Mouse (Mus musculus) lung, postnatal 25 days (tissue): Measurements from ENCODE around the gene Svip.
A peak's percentile ranks its signal among the peaks of the same experiment; 100 is the strongest.

Experiments
- DNase-seq: peaks from one replicate; pipeline ENCODE4 v3.0.0; 2022; ENCODE audit warnings: low spot score

The Svip gene

GRCm38 (mm10) chr7:52005511-52006295 lies at the start of gene Svip:
Gene Svip (minus strand): TSS chr7:52006018.
- DNase-seq = peak; percentile 95

DNA sequence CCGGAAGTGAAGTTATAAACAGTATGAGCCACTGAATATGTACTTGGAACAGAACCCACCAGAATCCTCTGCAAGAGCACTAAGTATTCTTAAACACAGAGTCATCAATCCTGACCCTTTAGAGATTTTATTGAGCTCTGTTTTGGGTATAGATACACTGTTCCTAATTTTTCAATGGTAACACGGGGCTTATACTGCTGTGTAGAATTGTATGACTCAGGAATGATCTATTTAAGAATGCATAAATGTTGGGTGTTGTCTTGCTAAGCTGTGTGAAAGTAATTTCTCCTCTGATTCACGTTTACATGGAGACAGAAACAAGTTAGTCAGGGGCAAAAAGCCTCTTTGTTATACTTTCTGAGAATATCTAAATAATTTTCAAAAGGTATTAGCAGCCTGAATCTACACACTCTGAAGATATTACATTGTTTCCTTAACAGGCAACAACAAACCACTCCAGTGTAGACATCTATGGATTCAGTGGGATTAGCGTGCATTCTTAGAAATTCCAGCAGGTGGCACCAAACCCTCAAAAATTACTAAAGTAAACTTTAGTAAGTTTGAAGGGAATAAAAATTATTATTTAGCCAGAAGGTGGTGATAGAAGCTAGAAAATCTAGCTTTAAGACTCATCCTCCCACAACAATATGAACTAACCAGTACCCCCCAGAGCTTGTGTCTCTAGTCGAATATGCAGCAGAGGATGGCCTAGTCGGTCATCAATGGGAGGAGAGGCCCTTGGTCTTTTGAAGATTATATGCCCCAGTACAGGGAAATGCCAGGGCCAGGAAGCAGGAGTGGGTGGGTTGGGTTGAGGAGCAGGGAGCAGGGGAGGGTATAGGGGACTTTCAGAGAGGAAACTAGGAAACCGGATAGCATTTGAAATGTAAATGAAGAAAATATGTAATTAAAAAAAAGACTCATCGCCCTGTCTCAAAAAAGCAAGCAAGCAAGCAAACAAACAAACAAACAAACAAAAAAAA lies 32.1 kb upstream of the Svip start:
- DNase-seq = peak; percentile 3

DNA sequence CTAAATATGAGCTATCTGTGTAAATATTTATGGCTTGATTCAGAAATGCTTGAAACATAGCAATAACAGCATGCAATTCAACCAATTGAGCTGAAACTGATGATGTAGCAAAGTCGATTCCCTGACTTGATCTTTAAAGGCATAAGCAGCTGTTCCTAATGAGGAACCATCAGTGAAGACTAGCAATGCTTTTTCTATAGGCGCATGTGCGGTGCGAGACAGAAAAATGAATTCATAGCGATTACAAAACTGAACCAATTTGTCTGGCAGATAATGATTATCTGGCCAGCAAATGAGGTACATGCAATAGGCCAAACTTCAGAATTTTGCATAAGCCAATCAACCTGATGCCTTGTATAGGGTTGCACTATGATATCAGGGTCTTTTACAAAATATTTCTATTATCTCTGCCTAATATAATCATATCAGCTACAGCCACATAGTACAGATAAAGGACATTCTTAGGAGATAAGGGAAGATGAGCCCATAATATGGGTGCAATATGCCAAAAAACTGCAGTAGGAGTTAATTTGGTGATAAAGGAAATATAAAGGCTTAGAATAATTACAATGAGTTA lies 18.3 kb upstream of the Svip start:
- DNase-seq = no peak

DNA sequence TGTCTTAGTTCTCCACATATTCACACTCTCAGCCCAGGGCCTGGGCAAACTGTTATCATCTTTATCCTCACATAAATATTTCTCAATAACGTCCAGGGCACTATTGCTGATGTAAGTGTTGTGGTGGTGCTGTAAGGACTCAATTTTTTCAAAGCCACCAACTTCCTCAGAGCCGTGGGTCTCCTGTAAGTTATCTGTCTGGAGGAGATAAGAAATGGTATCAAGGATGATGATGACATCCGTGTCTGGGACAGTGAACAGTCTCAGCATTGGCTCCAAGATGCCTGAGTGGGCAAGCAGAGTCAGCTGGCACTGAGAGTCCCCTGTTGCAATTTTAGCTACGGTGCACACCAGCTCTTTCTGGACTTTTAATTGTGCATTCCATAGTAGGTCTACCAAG lies 16.2 kb upstream of the Svip start:
- DNase-seq = no peak

- DNase-seq = no peak
Measured at GRCm38 (mm10) chr7:52015628-52016027, 9.8 kb upstream of the Svip start, which contains the start of gene 1700015G11Rik. Gene 1700015G11Rik (minus strand): TSS chr7:52015728.

DNA sequence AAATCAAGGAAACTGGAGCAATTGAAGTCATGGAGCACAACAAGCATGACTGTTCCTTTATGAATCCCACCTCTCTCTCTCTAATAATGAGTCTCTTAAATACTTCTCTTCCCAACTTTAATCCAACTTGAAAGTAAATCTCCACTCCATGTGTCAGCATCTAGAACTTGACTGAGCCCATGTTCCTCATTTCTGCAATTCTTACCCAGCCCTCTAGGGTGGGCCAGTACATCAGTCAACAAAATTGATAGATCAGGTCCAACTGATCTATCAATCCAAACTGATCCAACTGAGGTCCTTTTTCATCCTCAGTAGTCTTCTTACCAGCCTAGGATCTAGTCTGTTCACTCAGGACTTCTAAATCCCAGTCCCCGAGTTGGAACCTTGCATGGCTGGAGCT lies 9.4 kb upstream of the Svip start:
- no peak for DNase-seq

- DNase-seq = no peak
Measured at GRCm38 (mm10) chr7:52013457-52013856, 7.6 kb upstream of the Svip start.

GRCm38 (mm10) chr7:52007138-52007537 lies 1.3 kb upstream of the Svip start:
- no peak for DNase-seq

DNA sequence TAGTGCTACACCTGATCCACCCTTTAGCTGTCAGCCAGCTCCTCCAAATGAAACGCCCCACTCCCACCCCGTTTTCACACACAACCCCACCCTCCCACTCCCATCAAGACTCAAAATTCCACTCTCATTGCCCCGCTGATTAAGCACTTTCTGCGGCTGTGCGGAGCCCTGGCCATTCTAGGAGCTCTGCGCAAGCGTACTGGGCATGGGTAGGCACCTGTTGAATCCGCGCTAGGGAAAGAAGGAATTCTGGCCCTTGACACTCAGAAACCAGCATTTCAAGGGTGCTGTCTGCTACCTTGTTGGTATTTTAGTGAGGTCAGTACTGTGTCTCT lies 445 bp upstream of the Svip start:
- no peak for DNase-seq

DNA sequence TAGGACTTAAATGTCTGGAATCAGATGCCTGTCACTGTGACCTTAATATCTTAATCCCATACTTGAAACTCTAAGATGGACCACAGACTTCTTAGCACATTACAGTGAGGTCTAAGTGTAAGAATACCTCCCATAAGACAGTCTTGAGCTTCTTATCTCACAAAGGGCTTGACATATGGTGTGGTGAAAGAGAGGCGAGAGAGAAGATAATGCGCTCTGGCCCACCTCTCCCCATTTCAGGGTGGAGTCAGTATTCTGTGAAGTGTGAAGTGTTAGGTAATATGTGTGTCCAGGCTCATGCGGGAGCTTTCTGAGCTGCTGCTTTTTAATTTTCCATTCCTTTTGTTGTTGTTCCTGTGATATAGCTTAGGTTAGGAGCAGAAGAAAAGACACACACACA lies 14.8 kb downstream of the Svip start:
- no peak for DNase-seq

GRCm38 (mm10) chr7:51986909-51987308 lies 18.9 kb downstream of the Svip start:
- DNase-seq = peak; percentile 5

- DNase-seq = no peak
Measured at GRCm38 (mm10) chr7:51985763-51986162, 20.1 kb downstream of the Svip start.

DNA sequence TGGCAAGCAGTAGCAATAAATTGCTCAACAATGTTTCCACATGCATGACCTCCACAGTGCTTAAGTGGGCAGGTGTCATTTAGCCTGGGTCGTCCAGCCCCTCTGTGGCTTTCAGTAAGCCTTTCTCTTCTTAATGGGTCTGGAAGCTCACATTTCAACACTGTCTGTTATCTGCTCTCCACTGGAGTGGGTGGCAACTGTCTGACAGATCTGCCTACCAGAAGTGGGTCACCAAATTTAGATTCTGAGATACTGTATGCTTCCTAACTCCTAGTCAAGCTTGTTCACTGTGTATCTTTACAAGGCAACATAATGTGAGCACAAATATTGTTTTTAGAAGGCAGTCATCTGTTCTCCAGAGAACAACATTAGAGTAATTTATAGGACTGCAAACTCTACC lies 23.5 kb downstream of the Svip start:
- DNase-seq = no peak

- DNase-seq = no peak
Measured at GRCm38 (mm10) chr7:51979271-51979670, 26.5 kb downstream of the Svip start.

- DNase-seq = no peak
Measured at GRCm38 (mm10) chr7:51975181-51975580, 30.6 kb downstream of the Svip start.

DNA sequence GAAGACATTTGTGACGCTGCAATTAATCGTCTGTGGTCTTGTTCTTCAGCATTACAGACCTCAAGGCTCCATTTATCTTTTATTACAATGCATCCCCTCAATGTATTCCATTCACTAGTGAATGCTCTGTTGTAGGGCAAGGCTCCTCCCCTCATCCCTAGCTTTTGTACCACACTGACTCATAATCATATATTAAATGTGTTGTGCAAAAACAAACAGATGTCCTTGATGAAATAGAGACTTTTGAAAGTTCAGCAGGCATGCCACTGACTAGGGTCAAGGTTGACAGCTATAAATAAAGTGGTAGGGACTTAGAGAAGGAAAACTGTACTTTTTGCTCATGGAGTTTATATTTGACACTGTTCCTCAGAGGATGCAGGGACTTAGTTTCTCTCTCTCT lies 32.3 kb downstream of the Svip start:
- DNase-seq = no peak

DNA sequence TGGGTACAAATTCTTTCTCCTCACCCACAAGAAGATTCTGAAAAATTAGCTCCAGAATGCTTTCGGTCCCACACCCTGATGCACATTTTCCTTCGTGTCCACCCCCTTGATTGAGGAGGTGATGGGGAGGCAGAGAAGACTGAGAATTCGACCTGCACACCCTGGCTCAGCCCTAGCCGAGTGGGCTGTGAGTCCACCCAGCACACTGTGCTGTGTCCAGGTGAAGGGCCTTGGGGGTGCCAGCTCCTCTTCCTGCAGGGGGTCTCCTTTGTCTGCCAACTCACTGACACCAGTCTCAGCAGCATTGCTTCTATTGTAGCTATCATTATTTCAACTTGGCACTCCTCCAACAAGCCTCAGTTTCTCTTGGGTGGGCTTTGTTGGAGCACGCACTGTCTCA lies 32.7 kb downstream of the Svip start:
- no peak for DNase-seq

DNA sequence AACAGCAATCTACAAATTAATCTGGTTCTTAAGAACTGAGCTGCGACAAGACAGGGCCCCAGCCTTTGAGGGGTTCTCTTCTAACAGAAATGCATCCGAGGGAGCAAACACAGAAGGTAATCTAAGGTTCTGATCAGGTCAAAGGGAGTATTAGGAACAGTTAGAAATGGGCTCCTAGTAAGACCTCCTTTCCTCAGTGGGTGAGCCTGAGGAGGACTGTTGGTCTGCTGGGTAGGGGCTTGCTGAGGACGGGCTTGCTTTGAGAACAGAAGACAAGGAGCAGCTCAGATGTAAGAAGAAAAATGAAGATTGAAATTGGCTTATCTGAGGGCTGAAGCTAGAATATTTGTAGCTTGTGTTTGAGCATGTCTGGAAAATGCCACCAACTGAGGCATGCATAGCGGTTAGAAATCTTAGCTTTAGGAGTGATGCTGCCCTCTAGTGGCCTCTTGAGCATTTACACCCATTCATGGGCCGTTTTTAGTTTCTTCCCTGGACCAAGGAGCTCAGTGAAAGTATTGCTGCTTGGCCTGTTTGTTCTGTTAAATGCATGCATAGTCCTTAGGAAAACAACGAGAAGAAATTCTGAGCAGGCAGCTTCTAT lies 33.5 kb downstream of the Svip start:
- DNase-seq = peak; percentile 16

GRCm38 (mm10) chr7:51969379-51969778 lies 36.4 kb downstream of the Svip start:
- DNase-seq = no peak

- no peak for DNase-seq
Measured at GRCm38 (mm10) chr7:51967581-51967980, 38.2 kb downstream of the Svip start.

GRCm38 (mm10) chr7:51964681-51965080 lies 41.1 kb downstream of the Svip start:
- no peak for DNase-seq

DNA sequence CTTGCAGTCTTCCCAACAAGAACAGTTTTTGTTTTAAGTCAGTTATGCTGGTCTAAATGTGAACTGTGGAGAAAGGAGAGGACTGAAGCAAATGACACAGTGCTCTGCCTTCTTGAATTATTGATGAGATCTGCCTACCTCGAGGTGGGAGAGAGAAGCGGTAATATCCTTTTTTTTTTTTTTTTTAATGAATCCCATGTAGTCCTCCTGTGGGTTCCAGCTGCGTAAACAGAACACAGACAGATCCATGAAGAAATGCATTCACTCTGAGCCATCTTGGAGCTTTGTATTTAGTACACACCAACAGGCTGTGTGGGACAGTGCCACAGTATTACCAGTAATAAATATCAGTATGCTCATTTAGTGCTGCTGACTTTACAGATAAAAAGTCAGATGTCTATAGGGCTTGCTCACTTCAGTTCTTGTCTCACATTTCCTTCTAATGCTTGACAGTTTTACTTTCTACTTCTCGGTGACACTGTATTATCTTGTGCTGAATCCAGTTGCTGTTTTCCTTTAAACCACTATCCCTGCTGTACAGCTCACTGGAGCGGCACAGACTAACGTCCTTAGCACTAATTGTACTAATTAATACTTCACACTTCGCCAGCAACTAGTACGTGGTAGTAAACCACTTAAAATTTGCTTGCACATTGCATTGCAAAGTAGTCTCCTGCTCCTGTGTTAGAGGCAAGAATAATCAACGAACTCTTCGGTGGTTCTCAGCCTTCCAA lies 43.4 kb downstream of the Svip start:
- DNase-seq = no peak
